ENCODE assay signal across 24 mouse cellular contexts in genomic region chr8:127257086-127257485, GRCm38 (mm10).
DNase-seq lines count a peak whose midpoint lies in the region; ATAC-seq lines count a peak whose summit lies in the region.
"Had no signal": no experiment of that assay in that cellular context is flagged by ENCODE, and none has a peak within 500 bp of the region (broad histone marks: within the 10 kb centered on the region; RNA-seq: fewer than 3 reads in every experiment).

No protein-coding gene starts in this region.

- H3K4me3 ChIP-seq in midbrain, embryonic 11.5 days (ENCODE audit: low read depth, low read length) = no peak overlapping the region
- H3K4me3 ChIP-seq in midbrain, embryonic 16.5 days (ENCODE audit: low read depth, low read length) = no peak overlapping the region
- H3K4me3 ChIP-seq: heart, embryonic 12.5 days; heart, embryonic 15.5 days; hindbrain, embryonic 10.5 days; hindbrain, embryonic 13.5 days had no signal

- no peak overlapping the region for H3K27ac ChIP-seq in midbrain, embryonic 11.5 days (ENCODE audit: low read depth, low read length)
- H3K27ac ChIP-seq in midbrain, embryonic 16.5 days (ENCODE audit: low read length) = no peak overlapping the region
- H3K27ac ChIP-seq: heart, embryonic 15.5 days; hindbrain, embryonic 10.5 days; hindbrain, embryonic 13.5 days had no signal

- no peak for ATAC-seq in midbrain, embryonic 11.5 days (ENCODE audit: low FRiP score)
- ATAC-seq in midbrain, embryonic 16.5 days = no peak
- ATAC-seq: activated CD4-positive, CD25-positive, alpha-beta regulatory T cell, adult 4 months; forebrain, embryonic 14.5 days; hindbrain, embryonic 16.5 days; intestine, embryonic 16.5 days; Patski had no signal

- H3K4me2 ChIP-seq in midbrain, embryonic 11.5 days = no peak overlapping the region
- H3K4me2 ChIP-seq in midbrain, embryonic 16.5 days (ENCODE audit: low read length) = no peak overlapping the region
- H3K4me2 ChIP-seq: heart, embryonic 12.5 days; heart, embryonic 15.5 days; hindbrain, embryonic 13.5 days had no signal

- no peaks in the 10 kb centered on the region for H3K27me3 ChIP-seq in midbrain, embryonic 11.5 days (ENCODE audit: control insufficient read depth, insufficient read depth, low read length)
- no peaks in the 10 kb centered on the region for H3K27me3 ChIP-seq in midbrain, embryonic 16.5 days (ENCODE audit: control insufficient read depth, insufficient read depth, low read depth, low read length)
- H3K27me3 ChIP-seq: heart, embryonic 12.5 days; heart, embryonic 15.5 days; hindbrain, embryonic 13.5 days; Patski had no signal

- 93% methylated on average over 3 of the region's 3 CpGs for WGBS in midbrain, embryonic 11.5 days
- 85% methylated on average over 3 of the region's 3 CpGs for WGBS in midbrain, embryonic 16.5 days

- peak; percentile 80 for DNase-seq in midbrain, embryonic 11.5 days (ENCODE audit: low spot score, missing footprints)
- DNase-seq in Muller cell, postnatal 12 days (ENCODE audit: inconsistent ontology term) = peak; percentile 39
- peak; percentile 52 for DNase-seq in ZHBTc4 (ENCODE audit: low read depth, low spot score)
- no peak for DNase-seq in natural killer cell, adult 2 months (ENCODE audit: low spot score in 2 of 2)
- no peak for DNase-seq in adrenal gland, adult 8-10 months
- DNase-seq: adrenal gland, postnatal 10 days; adrenal gland, postnatal 36 days; cerebellum, adult 18-20 months; cerebellum, adult 9-10 months; cerebellum, postnatal 14 days; gastrocnemius, postnatal 10 days; gastrocnemius, postnatal 36 days; heart, postnatal 10 days; heart, postnatal 36 days had no signal

- H3K9me3 ChIP-seq in midbrain, embryonic 11.5 days (ENCODE audit: control insufficient read depth, low read length) = no peaks in the 10 kb centered on the region
- no peaks in the 10 kb centered on the region for H3K9me3 ChIP-seq in midbrain, embryonic 16.5 days (replicated peaks; ENCODE audit: control insufficient read depth, low read length, poor library complexity, severe bottlenecking)
- H3K9me3 ChIP-seq: heart, embryonic 15.5 days had no signal

- no peaks in the 10 kb centered on the region for H3K4me1 ChIP-seq in midbrain, embryonic 11.5 days (ENCODE audit: control insufficient read depth, insufficient read depth, low read length)
- peaks cover 8% of the 10 kb centered on the region; the same call in 1 of the 2 replicates for H3K4me1 ChIP-seq in midbrain, embryonic 16.5 days (ENCODE audit: control insufficient read depth, insufficient read depth, low read length)

- no peaks in the 10 kb centered on the region for H3K36me3 ChIP-seq in midbrain, embryonic 11.5 days (ENCODE audit: control insufficient read depth, insufficient read depth, low read length)
- H3K36me3 ChIP-seq in midbrain, embryonic 16.5 days (ENCODE audit: control insufficient read depth, insufficient read depth, low read length) = no peaks in the 10 kb centered on the region
- H3K36me3 ChIP-seq: heart, embryonic 12.5 days; heart, embryonic 15.5 days; hindbrain, embryonic 13.5 days had no signal

- H3K9ac ChIP-seq in midbrain, embryonic 11.5 days (ENCODE audit: low read length) = no peak overlapping the region
- no peak overlapping the region for H3K9ac ChIP-seq in midbrain, embryonic 16.5 days (ENCODE audit: low read depth, low read length)
- H3K9ac ChIP-seq: heart, embryonic 12.5 days; heart, embryonic 15.5 days; hindbrain, embryonic 13.5 days had no signal

Comparison
In these comparisons a context has a peak if more than half of its experiments do, and no peak if none do; other contexts are left out.
1. DNase-seq: peak in midbrain, embryonic 11.5 days (single experiment), Muller cell, postnatal 12 days (single experiment) and ZHBTc4 (single experiment); none in natural killer cell, adult 2 months (0 of 2) and adrenal gland, adult 8-10 months (single experiment).